Mouse (Mus musculus) testis, postnatal 10 days (tissue): ENCODE data around the gene Galnt6.

Experiments used
- DNase-seq: peaks from one replicate; pipeline ENCODE4 v3.0.0; 2021; ENCODE audit warnings: low spot score

Galnt6 gene

DNA sequence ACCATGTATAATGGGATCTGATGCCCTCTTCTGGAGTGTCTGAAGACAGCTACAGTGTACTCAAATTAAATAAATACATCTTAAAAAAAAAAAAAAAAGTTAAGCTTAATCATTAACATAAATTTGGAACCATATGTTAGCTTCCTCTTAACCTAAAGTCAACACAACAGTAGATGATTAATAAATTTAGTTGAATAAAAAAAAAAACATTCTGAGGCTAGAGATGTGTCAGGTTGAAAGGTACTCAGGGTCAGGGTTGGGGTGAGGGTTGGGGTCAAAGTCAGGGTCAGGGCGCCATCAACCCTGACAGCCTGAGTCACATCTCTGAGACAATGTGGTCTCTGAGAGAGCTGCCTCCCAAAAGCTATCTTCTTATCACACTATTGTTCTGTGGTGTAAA lies 74.9 kb downstream of the Galnt6 start:
- DNase-seq: no peak

DNA sequence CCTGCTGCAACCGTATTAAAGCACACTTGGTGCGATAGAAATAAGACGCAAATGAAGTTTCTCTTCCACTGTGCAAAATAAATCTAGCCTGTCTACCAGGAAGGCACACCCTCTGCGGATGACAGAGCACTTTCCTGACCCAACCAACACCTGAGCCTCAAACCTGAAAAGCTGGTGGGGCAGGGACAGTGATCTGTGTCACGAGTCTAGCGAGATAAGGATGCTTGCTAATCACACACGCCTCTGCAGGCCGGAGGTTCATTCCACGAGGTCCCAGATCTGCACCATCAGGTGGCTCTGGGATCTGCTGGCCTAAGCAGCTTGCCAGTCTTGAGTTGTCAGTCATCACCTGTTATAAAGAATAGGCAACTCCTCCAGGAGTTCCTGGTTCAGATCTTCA lies 77.6 kb downstream of the Galnt6 start:
- DNase-seq: no peak

DNA sequence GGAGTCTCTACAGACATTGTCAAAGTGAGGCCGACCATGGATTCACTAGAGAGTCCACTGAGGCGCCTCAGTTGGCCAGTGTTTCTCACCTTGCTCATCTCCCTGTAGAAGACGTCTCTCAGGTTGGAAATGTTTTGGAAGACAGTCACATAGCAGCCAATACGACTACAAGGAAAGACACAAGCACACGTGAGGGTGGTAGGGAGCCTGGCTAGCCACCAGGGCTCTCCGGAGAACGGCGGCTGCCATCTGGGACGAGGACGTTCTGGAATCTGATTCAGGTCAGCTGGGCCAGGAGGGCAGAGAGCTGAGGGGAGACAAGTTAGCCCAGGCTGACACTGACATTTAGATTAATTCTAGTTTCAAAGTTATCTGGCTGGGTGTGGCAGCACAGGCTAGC lies 79.1 kb downstream of the Galnt6 start:
- DNase-seq: no peak

DNA sequence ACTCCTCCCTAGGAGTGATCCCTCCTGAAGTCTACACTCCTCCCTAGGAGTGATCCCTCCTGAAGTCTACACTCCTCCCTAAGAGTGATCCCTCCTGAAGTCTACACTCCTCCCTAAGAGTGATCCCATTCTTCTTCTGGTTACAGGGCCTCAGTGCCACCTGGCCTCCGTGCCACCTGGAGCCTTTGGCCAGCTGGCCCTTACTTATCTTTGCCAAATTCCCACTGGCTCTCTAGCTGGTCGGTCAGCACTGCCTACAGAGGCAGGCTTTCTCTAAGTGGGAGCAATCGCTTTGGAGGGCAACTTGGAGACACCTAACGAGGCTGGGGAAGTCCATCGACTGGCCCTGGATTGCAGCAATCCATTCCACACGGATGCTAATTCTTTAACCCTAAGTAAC lies 83.0 kb downstream of the Galnt6 start:
- DNase-seq: no peak

DNA sequence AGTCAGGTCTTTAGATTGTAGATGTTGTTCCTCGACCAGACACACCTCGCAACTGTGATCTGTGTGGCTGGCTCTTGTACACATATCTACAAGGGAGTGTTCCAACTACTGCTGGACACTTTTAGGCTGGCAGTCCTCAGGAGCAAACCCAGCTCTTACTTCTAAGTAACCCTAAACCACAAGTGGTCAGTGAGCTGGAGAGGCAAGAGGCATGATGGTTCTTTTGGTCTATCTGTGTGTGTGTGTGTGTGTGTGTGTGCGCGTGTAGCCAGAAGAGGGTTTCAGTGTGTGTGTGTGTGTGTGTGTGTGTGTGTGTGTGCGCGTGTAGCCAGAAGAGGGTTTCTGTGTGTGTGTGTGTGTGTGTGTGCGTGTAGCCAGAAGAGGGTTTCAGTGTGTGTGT lies 86.7 kb downstream of the Galnt6 start:
- DNase-seq: no peak
